Mouse (Mus musculus): Measurements from ENCODE around the gene Gm4353. TPM values are rescaled to one million over a fixed set of nuclear protein-coding genes. Genes with fewer than 3 reads are reported as not detected.

Gm4353 gene
- polyA plus RNA-seq, 1 experiment: 0.82 TPM

- H3K4me1 ChIP-seq: peaks cover 68% of the 10 kb centered on the region
- TF ChIP-seq FLI1 (IDR thresholded peaks at IDR 0.05; ENCODE audit: low read length) (no peak), GATA1 (IDR thresholded peaks at IDR 0.05; ENCODE audit: borderline replicate concordance, low read length) (no peak)
- H3K36me3 ChIP-seq (replicated peaks; ENCODE audit: low read length): no peaks in the 10 kb centered on the region
- H3K4me3 ChIP-seq (replicated peaks): no peak overlapping the region
- H3K27me3 ChIP-seq (replicated peaks): peaks cover 92% of the 10 kb centered on the region
- 0 out of 2 replicates have a peak, but pooled peaks cover 2% of the 10 kb centered on the region for H3K9me3 ChIP-seq
Observed at GRCm38 (mm10) chr7:116035504-116035903, 48.9 kb downstream of the Gm4353 start.

- Histone ChIP-seq H3K9me3 (0 out of 2 replicates have a peak, but pooled peaks cover 2% of the 10 kb centered on the region), H3K36me3 (replicated peaks; ENCODE audit: low read length) (no peaks in the 10 kb centered on the region), H3K27me3 (replicated peaks) (peaks cover 94% of the 10 kb centered on the region), H3K4me3 (replicated peaks) (peak overlapping the region; percentile 91), H3K4me1 (peaks cover 56% of the 10 kb centered on the region)
- no peak for TF ChIP-seq GATA1 (IDR thresholded peaks at IDR 0.05; ENCODE audit: borderline replicate concordance, low read length)
- TF ChIP-seq FLI1 (IDR thresholded peaks at IDR 0.05; ENCODE audit: low read length): no peak
Observed at GRCm38 (mm10) chr7:116034282-116034758, 50.1 kb downstream of the Gm4353 start.

GRCm38 (mm10) chr7:116033371-116034241 lies 50.8 kb downstream of the Gm4353 start:
- Histone ChIP-seq H3K9me3 (0 out of 2 replicates have a peak, but pooled peaks cover 2% of the 10 kb centered on the region), H3K27me3 (replicated peaks) (peaks cover 90% of the 10 kb centered on the region), H3K36me3 (replicated peaks; ENCODE audit: low read length) (no peaks in the 10 kb centered on the region), H3K4me1 (peaks cover 49% of the 10 kb centered on the region), H3K4me3 (replicated peaks) (peak overlapping the region; percentile 91)
- TF ChIP-seq GATA1 (IDR thresholded peaks at IDR 0.05; ENCODE audit: borderline replicate concordance, low read length): no peak
- TF ChIP-seq FLI1 (IDR thresholded peaks at IDR 0.05; ENCODE audit: low read length): no peak

Other genes starting within 250 kb of the Gm4353 start
- 0.17 TPM in 1 of 2 replicates, not detected in the other for gene Sox6, start 45.8 kb downstream of the Gm4353 start, polyA plus RNA-seq (2012; ENCODE audit: insufficient read depth, low replicate concordance)
- 10.6 and 59.4 TPM in 2 replicates for gene 1110004F10Rik, start 45.2 kb downstream of the Gm4353 start, polyA plus RNA-seq (2012; ENCODE audit: insufficient read depth, low replicate concordance)
- 0.87 and 1.3 TPM in 2 replicates for gene Plekha7, start 223.7 kb upstream of the Gm4353 start, polyA plus RNA-seq (2012; ENCODE audit: insufficient read depth, low replicate concordance)
- gene Rps13, start 249.6 kb upstream of the Gm4353 start, polyA plus RNA-seq (2012; ENCODE audit: insufficient read depth, low replicate concordance): 2,557 and 3,321 TPM in 2 replicates

All from megakaryocyte, embryonic 14.5 days (primary cell).